Mouse (Mus musculus): ENCODE measurements around the gene Fermt1. TPM values are rescaled to one million over a fixed set of nuclear protein-coding genes. Genes with fewer than 3 reads are reported as not detected.

Fermt1 gene
- polyA plus RNA-seq, 1 experiment from 2014 or later: 69.7 TPM

DNA sequence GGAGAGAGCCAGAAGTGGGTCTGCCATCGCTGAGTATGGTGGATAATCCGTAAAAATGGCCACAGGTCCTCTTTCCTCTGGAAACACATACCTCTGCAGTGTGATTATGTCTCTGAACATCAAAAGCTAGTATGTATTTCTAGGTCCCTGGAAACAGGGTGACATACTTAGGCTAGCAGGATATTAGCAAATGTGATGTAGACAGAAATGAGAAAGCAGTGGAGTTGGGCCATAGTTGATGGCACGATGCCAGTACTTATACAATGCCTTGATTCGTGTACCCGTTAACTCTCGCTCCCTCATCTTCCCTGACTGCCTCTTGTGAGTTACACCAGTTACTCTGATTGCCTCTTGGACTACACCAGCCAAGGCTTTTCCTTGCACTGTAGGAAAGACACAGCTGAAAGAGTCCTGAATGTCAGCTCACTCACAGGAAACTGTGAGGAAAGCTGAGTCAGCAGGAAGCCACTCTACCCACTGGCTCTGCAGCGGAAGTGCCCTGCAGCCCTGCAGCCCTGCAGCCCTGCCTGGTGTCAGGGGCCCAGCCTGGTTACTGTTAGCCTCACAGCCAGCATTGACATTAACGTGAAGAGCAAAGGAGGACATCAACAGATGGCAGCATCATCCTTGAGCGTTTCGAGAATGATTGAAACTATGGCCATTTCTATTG, 71.9 kb downstream of the Fermt1 start:
- no peak overlapping the region for H3K9ac ChIP-seq (ENCODE audit: low read depth, low read length)
- no peak for ATAC-seq
- H3K27me3 ChIP-seq (replicated peaks; ENCODE audit: control insufficient read depth, insufficient read depth, low read length): peaks cover 10% of the 10 kb centered on the region
- H3K4me3 ChIP-seq (ENCODE audit: low read depth, low read length): no peak overlapping the region
- no peaks in the 10 kb centered on the region for H3K4me1 ChIP-seq (replicated peaks; ENCODE audit: control insufficient read depth, insufficient read depth, low read length)
- no peak overlapping the region for H3K27ac ChIP-seq (ENCODE audit: low read depth, low read length)
- no peak overlapping the region for H3K4me2 ChIP-seq (replicated peaks; ENCODE audit: low read depth)
- 78% methylated on average over 10 of the region's 10 CpGs for WGBS
- no peaks in the 10 kb centered on the region for H3K9me3 ChIP-seq (ENCODE audit: control insufficient read depth)
- H3K36me3 ChIP-seq (ENCODE audit: control insufficient read depth, insufficient read depth): no peaks in the 10 kb centered on the region
- no peak for TF ChIP-seq CTCF (IDR thresholded peaks at IDR 0.05; ENCODE audit: low read depth)

DNA sequence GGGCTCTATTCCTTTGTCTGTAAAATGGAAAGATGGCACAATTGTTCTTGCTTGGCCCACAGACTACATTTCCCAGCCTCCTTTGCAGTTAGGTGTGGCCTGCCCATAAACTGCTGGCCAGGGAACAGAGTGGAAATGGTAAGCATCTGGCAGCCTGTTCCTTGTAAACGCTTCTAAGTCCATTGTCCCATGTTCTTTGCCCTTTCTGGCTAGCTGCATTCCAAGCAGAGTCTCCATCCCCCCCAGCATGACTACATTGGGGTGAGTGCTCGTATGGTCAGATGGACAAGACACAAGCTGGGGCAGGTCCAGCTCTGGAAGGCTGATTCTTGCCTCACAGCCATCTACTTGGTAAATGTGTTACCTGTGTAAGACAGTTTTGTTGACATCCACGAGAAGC, 74.0 kb downstream of the Fermt1 start:
- peak; percentile 59 for ATAC-seq
- Histone ChIP-seq H3K4me2 (replicated peaks; ENCODE audit: low read depth) (0 out of 2 replicates have a peak overlapping the region, but pooled peaks have one; percentile 17), H3K9me3 (ENCODE audit: control insufficient read depth) (no peaks in the 10 kb centered on the region), H3K27me3 (replicated peaks; ENCODE audit: control insufficient read depth, insufficient read depth, low read length) (no peaks in the 10 kb centered on the region), H3K4me1 (replicated peaks; ENCODE audit: control insufficient read depth, insufficient read depth, low read length) (no peaks in the 10 kb centered on the region), H3K27ac (ENCODE audit: low read depth, low read length) (no peak overlapping the region), H3K36me3 (ENCODE audit: control insufficient read depth, insufficient read depth) (peaks cover 5% of the 10 kb centered on the region; the same call in 1 of the 2 replicates), H3K9ac (ENCODE audit: low read depth, low read length) (no peak overlapping the region), H3K4me3 (ENCODE audit: low read depth, low read length) (no peak overlapping the region)
- 41% methylated on average over 3 of the region's 3 CpGs for WGBS
- no peak for TF ChIP-seq CTCF (IDR thresholded peaks at IDR 0.05; ENCODE audit: low read depth)

DNA sequence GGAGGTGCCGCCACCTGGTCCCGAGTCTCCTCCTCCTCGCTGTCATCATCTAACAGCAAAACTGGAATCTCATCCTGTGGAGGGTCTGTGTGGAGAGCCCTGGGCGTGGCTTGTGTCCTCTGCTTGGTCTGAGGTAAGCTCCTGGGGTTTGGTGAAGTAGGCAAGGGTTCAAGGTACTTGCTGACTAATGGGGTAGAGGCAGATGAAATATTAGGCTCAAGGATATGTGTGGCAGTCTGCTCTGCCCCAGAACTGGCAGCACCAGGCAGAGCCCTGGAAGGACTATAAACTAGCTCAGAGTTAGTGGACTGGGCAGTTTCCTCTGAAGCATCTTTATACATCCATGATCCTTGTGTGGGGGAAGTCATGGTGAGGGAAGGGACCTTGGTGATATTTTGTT, 75.4 kb downstream of the Fermt1 start:
- 77% methylated on average over 4 of the region's 4 CpGs for WGBS
- no peak overlapping the region for H3K4me3 ChIP-seq (ENCODE audit: low read depth, low read length)
- H3K36me3 ChIP-seq (ENCODE audit: control insufficient read depth, insufficient read depth): peaks cover 13% of the 10 kb centered on the region; the same call in 1 of the 2 replicates
- no peak overlapping the region for H3K4me2 ChIP-seq (replicated peaks; ENCODE audit: low read depth)
- TF ChIP-seq CTCF (IDR thresholded peaks at IDR 0.05; ENCODE audit: low read depth): no peak
- H3K27ac ChIP-seq (ENCODE audit: low read depth, low read length): no peak overlapping the region
- no peak overlapping the region for H3K9ac ChIP-seq (ENCODE audit: low read depth, low read length)
- no peaks in the 10 kb centered on the region for H3K9me3 ChIP-seq (ENCODE audit: control insufficient read depth)
- H3K4me1 ChIP-seq (replicated peaks; ENCODE audit: control insufficient read depth, insufficient read depth, low read length): no peaks in the 10 kb centered on the region
- H3K27me3 ChIP-seq (replicated peaks; ENCODE audit: control insufficient read depth, insufficient read depth, low read length): no peaks in the 10 kb centered on the region
- no peak for ATAC-seq

DNA sequence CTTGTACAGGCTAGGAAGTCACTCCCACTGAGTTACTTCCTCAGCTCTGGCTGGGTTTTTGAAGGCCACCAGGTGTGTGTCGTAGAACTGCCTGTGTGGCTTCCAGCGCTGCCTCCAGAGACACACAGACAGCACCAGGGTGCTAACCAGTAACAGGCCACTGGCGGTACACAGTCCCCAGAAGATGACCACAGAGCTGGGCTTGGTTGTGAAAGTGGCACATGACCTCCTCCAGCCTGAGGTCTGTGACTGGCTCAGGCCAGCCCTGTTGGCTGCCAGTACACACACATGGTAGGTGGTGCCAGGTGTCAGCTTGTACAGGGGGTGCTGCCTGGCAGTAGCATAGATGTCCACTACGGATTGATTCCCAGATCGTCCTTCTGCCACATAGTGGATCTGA, 76.0 kb downstream of the Fermt1 start:
- 89% methylated on average over 5 of the region's 5 CpGs for WGBS
- no peak overlapping the region for H3K27ac ChIP-seq (ENCODE audit: low read depth, low read length)
- TF ChIP-seq CTCF (IDR thresholded peaks at IDR 0.05; ENCODE audit: low read depth): no peak

DNA sequence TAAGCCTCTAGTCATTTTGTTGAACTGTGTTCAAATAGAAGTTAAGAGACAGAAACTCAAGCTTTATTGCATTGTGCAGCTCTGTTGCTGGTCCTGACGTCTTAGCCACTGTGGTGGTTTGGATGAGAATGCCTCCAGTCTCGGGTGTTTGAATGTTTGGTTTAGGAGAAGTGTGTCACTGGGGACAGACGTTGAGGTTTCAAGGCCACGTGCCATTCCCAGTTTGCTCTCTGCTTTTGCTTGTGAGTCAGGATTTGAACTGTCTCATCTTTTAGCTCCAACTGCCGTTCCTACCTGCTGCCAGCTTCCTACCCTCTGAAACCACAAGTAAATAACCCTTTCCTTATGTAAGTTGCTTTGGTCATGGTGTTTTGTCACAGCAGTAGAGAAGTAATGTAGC, 78.2 kb downstream of the Fermt1 start:
- Histone ChIP-seq H3K4me2 (replicated peaks; ENCODE audit: low read depth) (no peak overlapping the region), H3K4me3 (ENCODE audit: low read depth, low read length) (no peak overlapping the region), H3K36me3 (ENCODE audit: control insufficient read depth, insufficient read depth) (peaks cover 23% of the 10 kb centered on the region; the same call in 1 of the 2 replicates), H3K9me3 (ENCODE audit: control insufficient read depth) (no peaks in the 10 kb centered on the region), H3K27ac (ENCODE audit: low read depth, low read length) (no peak overlapping the region), H3K4me1 (replicated peaks; ENCODE audit: control insufficient read depth, insufficient read depth, low read length) (no peaks in the 10 kb centered on the region), H3K9ac (ENCODE audit: low read depth, low read length) (no peak overlapping the region), H3K27me3 (replicated peaks; ENCODE audit: control insufficient read depth, insufficient read depth, low read length) (no peaks in the 10 kb centered on the region)
- WGBS: 62% methylated on average over 5 of the region's 5 CpGs
- no peak for ATAC-seq
- no peak for TF ChIP-seq CTCF (IDR thresholded peaks at IDR 0.05; ENCODE audit: low read depth)

More for the DNA sequence above, 76.0 kb downstream of the Fermt1 start:
- Histone ChIP-seq H3K36me3 (ENCODE audit: control insufficient read depth, insufficient read depth) (peaks cover 17% of the 10 kb centered on the region; the same call in 1 of the 2 replicates), H3K27me3 (replicated peaks; ENCODE audit: control insufficient read depth, insufficient read depth, low read length) (no peaks in the 10 kb centered on the region), H3K4me3 (ENCODE audit: low read depth, low read length) (no peak overlapping the region), H3K9ac (ENCODE audit: low read depth, low read length) (no peak overlapping the region), H3K4me2 (replicated peaks; ENCODE audit: low read depth) (no peak overlapping the region), H3K9me3 (ENCODE audit: control insufficient read depth) (no peaks in the 10 kb centered on the region), H3K4me1 (replicated peaks; ENCODE audit: control insufficient read depth, insufficient read depth, low read length) (no peaks in the 10 kb centered on the region)
- no peak for ATAC-seq

DNA sequence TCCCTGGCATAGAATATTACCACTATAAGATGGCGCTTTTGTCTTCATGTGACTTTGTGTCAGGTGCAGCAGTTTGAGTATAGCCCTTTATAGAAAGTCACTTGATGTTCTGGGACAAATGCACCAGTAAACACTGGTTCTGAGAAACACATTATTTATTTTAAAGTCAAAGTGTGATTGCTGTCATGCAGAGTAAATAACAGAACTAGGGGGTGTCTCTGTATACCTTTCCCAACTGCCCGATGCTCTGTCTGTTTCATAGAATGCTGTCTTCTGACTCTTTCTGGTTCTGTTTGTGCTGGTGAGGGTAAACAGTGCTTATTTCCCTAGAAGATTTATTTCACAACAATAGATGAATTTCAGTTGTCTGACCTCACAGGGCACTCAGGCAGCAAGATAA, 82.4 kb downstream of the Fermt1 start:
- Histone ChIP-seq H3K27me3 (replicated peaks; ENCODE audit: control insufficient read depth, insufficient read depth, low read length) (no peaks in the 10 kb centered on the region), H3K27ac (ENCODE audit: low read depth, low read length) (no peak overlapping the region), H3K9ac (ENCODE audit: low read depth, low read length) (no peak overlapping the region), H3K36me3 (ENCODE audit: control insufficient read depth, insufficient read depth) (peaks cover 28% of the 10 kb centered on the region; the same call in 1 of the 2 replicates), H3K9me3 (ENCODE audit: control insufficient read depth) (no peaks in the 10 kb centered on the region), H3K4me1 (replicated peaks; ENCODE audit: control insufficient read depth, insufficient read depth, low read length) (no peaks in the 10 kb centered on the region), H3K4me2 (replicated peaks; ENCODE audit: low read depth) (no peak overlapping the region), H3K4me3 (ENCODE audit: low read depth, low read length) (no peak overlapping the region)
- no peak for TF ChIP-seq CTCF (IDR thresholded peaks at IDR 0.05; ENCODE audit: low read depth)
- 87% methylated on average over 2 of the region's 2 CpGs for WGBS
- no peak for ATAC-seq
